Mouse (Mus musculus): Measurements from ENCODE around the gene Il11.

Il11 gene

GRCm38 (mm10) chr7:4742482-4742819, 40.2 kb downstream of the Il11 start:
- DNase-seq (ENCODE audit: low spot score) = no peak

GRCm38 (mm10) chr7:4741672-4742481, 40.8 kb downstream of the Il11 start:
- no peak for DNase-seq (ENCODE audit: low spot score)

DNA sequence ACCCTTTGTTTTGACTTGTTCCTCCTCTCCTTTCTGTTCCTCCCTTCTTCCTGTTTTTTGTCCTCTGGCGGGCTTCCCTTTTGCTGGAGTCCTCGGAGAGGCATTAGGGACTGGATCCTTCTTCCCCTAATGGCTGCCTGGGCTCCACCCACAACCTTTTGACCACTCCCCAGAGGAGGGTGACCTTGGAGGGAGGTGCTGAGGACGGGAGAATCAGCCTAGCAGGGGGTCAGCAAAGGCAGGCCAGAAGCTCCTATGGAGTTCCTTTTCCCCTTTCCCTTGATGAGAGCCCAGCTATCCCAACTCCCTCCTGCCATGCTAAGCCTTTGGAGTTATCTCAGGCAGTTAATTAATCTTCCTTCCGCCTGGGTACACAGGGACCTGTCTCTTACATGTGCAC, 41.5 kb downstream of the Il11 start:
- DNase-seq (ENCODE audit: low spot score) = no peak

DNA sequence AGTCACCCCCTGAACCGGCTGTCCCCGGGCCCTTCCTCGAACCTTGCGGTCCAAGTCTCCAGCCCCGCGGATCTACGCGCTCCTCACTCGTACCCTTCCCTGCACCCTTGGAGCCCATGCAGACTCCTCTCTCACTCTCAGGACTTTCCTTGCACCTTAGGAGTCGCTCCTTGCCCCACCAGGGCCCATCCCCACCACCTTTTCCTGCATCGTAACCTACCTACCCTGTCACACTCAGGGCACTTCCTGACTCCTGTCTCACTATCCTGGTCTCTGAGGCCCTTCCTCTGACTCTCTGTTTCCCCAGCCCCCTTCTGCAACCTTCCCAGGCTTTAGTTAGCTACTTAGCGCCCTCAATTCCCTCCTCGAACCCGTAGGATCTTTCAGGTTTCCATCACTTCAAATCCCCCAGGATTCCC, 42.3 kb downstream of the Il11 start:
- no peak for DNase-seq (ENCODE audit: low spot score)

- peak; percentile 99 for DNase-seq (ENCODE audit: low spot score)
Observed at GRCm38 (mm10) chr7:4739544-4740275, 42.9 kb downstream of the Il11 start, which contains the start of gene Kmt5c. Gene Kmt5c, plus strand, starts transcription at chr7:4740115.

DNA sequence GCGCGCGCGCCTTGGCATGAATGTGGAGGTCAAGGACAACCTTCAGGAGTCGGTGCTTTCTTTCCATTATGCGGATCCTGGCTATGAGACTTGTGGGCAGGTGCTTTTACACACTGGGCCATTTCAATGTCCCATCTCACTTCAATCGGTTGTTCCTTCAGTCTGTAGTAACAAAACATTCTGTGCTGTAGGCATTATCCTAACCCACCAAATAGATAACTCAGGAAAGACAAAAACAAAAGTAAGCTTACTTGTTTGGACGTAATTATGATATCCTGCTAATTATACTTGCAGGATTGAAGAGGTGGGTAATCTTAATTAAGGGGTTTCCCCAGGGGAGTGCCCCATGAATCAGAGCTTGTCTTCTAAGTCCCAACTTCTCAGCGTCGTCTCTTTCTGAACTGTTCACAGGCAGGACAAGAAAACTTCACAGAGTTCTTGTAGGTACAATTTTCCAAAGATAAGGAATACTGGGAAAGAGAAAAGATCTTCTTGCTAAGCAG, 43.6 kb downstream of the Il11 start:
- DNase-seq (ENCODE audit: low spot score) = no peak

DNA sequence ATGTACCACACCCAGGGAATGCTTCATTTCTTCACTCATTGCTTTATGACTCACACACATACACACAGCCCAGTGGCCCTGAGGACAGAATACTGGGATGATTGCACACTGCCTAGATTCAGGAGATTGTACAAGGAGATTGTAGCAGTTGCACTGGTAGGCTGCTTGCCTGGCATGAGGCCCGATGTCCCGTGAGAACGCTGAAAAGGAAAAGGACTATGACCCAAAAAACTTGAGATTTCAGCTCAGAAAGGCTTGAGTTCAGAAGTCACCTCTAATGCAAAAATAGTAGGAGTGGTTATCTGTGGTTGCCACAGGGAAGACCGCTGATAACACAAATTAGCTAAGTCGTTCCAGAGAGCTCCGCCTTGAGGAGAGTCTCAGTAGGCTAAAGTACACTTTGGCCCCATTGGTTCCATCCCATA, 49.7 kb downstream of the Il11 start:
- no peak for DNase-seq (ENCODE audit: low spot score)

GRCm38 (mm10) chr7:4731090-4731489, 51.6 kb downstream of the Il11 start:
- no peak for DNase-seq (ENCODE audit: low spot score)

- no peak for DNase-seq (ENCODE audit: low spot score)
Observed at GRCm38 (mm10) chr7:4725169-4725568, 57.5 kb downstream of the Il11 start, which contains the start of gene Tmem150b. Gene Tmem150b, minus strand, starts transcription at chr7:4725249.

DNA sequence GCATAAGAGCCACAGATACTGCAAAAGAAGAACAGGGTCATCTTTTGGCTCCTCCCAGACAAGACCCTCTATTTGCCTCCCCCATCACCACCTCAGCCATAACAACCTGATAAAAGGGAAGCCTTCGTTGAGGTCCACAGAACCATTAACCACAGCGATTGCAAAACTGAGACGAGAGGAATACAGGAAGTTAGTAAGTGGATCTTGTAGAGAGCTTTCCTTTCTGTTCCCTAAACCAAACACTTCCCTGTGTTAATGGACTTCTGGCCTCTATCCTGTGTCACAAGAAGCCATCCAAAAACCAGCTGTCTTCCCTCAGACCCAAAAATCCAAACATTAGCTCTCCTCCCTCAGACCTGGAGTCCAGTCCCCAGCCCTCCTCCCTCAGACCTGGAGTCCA, 58.3 kb downstream of the Il11 start:
- no peak for DNase-seq (ENCODE audit: low spot score)

GRCm38 (mm10) chr7:4723508-4723907, 59.2 kb downstream of the Il11 start:
- peak; percentile 35 for DNase-seq (ENCODE audit: low spot score)

All from left cerebral cortex, adult 11 months (tissue).